Mouse (Mus musculus) lung, postnatal 10 days (tissue): Measurements from ENCODE around the gene Ppif.

ENCODE experiments used
- DNase-seq: peaks from one replicate; pipeline ENCODE4 v3.0.0; 2021

Gene Ppif

DNA sequence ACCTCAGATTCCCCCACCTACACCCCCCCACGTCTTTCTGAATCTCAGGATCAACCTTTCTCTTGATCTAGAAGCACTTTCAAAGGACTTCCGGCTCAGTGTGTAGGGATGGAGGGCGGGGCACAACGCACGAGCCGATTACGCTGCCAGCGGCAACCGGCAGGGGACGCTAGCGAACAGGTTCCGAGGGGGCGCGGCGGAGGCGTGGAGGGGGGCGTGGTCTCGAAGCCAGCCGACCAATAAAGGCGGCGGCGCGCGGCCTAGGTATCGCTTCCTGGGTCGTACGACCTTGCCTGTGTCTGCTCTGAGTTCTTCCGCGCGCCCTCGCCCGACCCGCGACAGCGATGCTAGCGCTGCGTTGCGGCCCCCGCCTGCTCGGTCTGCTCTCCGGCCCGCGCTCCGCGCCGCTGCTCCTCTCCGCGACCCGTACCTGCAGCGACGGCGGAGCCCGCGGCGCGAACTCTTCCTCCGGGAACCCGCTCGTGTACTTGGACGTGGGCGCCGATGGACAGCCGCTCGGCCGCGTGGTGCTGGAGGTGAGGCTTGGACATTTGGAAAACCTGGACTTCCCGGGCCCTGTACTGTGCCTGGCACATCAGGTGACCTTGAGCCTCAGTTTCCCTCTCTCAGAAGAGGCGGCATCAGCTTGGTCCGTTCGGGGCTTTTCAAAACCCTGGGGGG is at the start of gene Ppif:
Gene Ppif, plus strand, starts transcription at position 267 of the 681 bp plus-strand sequence.
- peak; percentile 95 for DNase-seq

DNA sequence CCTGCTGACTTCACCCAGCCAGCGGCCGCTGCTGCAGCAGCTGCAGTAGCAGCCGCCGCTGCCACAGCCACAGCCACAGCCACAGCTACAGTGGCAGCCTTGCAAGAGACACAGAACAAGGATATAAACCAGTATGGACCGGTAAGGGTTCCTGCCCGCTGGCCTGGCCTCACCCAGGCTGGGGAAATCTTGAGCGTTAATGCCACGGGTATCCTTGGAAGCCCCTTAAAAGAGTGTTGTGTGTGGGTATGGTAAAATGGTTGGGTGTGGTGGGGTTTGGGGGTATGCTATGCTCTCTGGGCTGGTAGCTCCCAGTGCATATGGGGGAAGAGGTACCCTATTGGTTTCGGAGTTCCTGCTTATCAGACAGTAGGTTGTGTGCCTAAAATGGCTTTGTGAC is 48.2 kb upstream of the Ppif start:
- DNase-seq: no peak

DNA sequence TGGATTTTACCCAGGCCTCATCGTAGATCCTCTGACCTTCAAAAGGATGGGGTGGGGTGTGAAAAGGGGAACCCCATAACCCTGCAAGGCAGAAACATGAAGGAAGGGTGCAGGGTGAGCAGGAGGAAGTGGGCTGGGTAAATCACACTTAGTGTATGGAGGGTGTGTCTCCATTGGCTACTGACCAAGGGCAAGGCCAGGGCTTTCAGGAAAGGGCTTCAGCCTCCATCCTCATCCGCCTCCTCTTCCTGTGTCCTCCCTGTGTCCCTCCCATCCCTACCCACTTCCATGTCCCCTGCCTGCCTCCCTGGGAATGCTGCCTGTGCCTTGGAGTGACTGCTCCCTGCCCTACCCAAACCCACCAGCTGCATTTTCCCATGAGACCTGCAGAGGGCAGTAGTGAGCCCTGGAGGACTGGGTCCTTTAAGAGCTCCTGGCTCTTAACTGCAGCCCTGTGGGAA is 47.8 kb upstream of the Ppif start:
- DNase-seq: peak; percentile 91

DNA sequence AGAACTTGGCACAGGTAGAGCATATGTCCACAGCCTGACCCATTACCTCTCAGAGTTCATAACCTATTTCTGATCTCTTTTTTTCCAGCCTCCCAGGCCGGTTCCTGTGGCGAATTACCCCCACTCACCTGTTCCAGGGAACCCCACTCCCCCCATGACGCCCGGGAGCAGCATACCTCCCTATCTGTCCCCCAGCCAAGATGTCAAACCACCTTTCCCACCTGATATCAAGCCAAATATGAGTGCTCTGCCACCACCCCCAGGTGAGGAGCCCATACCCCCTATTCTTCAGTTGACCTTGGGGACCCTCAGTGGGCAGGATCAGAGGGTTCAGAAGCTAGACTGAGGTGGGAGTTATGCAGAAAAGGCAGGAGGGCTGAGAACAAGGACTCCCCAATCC is 42.8 kb upstream of the Ppif start:
- DNase-seq: no peak

DNA sequence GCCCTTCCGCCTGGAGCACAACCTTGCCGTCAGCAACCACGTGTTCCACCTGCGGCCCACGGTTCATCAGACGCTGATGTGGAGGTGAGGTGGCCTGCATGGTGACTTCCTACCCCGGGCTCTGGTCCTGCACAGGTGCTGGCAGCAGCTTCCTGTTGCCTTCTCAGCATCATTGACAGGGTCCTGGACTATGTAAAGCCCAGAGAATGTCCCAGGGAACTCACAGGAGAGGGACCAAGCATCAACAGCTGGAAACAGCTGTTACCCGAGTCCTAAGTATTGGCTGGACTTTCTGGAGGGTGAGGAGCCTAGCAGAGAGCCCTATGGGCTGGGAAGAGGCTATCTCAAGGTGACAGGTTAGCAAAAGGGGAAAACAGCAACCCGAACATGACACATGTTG is 42.0 kb upstream of the Ppif start:
- no peak for DNase-seq

DNA sequence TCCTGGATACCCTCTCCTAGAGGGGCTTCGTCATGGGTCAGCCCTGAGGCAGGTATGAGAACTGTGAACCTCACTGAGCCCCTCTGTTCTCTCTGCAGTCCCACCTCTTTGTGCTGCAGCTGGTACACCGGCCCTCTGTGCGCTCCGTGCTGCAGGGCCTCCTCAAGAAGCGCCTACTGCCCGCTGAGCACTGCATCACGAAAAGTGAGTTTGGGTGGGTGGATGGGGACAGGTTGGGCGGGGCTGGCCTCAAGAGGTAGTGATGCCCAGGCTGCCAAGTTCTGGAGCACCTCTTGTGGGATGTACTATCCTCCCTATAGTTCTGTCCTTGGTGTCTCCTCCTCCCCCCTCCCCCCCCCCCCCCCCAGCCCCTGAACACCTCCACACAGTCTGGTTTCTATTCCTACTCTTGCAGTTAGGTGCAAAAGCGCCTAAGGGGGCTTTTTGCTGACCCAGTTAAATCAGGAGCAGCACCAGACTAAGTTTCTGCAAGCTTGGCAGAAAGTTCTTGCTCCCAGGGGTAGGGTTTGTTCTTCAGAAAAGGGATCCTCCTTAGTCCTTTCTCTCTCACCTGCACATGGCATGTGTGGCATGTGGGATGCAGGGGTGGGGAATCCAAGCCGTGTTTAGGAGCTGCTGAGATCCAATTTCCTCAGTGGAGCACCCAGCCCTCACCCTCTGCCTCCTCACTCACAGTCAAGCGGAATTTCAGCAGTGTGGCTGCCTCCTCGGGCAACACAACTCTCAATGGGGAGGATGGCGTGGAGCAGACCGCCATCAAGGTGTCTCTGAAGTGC is 39.4 kb upstream of the Ppif start:
- DNase-seq: no peak

DNA sequence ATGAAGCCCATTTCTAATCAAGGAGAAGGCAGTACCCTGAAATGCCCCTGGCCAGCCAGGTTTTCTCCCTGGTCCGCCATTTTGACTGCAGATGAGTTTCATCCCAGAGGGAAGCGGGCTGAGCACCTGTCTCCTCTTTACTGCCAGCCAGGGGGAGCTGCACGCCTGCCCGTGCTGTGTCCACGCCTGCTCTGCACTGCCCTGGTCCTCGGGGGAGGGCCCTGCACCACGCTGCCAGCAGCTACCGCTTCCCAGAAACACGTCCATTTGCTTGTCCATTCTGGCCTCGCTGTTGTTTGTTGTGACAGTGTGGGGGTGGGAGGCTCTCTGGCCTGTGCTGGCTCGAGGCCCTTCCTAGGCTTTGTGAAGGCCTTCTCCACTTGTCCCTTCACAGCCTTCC is 33.3 kb upstream of the Ppif start:
- peak; percentile 45 for DNase-seq

DNA sequence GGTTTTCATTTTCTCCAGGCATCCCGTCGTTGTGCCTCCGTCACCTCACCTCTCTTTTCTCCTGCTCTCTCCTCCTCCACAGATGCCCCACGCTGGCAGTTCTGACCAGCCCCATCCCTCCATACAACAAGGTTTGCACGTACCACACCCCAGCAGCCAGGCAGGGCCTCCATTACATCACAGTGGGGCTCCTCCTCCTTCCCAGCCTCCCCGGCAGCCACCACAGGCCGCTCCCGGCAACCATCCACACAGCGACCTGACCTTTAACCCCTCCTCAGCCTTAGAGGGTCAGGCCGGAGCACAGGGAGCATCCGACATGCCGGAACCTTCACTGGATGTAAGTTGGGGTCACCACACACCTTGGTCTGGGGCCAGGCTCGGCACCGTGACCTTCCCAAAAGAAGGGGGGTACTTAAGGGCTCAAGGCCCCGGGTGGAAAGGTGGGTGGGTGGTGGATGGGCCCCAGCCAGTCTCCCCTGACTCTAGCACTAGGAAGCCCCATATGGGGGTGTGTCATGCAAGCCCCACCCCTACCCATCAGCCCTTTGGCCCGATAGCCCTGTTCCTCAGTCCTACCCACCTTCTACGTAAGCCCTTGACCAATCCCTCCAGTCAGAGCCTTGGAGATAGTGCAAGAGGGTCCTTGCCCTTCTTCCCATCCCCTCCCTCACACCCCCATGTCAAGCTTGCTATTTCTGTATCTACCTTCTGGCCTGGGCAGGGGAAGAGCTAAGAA is 32.6 kb upstream of the Ppif start:
- DNase-seq: no peak

DNA sequence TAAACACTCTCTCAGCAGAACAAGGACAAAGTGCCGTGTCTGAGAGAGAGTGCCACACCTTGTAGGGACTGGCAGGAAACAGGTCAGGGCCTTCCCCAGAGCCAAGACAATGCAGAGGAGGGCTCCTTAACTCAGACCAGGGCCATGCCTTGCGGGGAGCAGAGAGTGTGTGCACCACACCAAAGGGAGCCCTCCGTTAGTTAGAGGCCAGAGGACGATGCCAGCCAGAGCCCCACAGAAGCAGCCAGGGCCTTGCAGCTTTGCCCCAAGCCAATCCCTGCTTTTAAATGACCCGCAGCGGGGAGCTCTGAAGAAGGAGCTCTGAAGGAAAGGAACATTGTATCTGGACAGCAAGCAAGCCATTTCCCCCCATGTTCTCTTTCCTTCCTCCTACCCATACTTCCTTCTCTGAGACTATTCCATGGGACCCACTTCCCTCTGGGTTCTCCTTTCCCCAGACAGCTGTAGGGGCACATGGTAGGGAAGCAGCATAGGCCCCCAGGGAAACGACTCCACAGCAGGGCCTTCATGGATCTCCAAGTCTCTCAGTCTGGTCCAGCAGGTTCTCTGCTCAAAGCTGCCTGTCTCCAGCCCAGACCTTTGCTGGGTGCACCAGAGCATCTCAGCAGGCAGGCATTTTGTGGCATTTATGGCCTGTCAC is 30.2 kb upstream of the Ppif start:
- DNase-seq: no peak

DNA sequence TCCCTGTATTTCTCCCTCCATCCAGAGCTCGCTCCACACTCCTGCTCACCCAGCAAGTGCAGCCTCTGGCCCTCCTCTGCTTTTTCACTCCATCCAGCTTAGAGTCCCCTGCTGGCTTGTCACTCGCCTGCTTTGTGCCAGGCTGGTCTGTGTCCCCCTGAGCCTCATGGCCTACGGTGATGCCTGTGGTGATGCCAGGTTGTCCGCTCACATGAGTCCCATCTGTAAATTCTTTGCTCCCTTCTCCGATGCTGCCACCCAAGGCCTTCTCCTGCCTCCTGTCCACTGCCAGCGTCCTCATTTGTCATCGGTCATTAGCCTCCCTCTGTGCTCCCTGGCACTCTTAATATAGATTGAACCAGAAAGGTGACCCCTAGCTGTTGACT is 29.7 kb upstream of the Ppif start:
- no peak for DNase-seq

DNA sequence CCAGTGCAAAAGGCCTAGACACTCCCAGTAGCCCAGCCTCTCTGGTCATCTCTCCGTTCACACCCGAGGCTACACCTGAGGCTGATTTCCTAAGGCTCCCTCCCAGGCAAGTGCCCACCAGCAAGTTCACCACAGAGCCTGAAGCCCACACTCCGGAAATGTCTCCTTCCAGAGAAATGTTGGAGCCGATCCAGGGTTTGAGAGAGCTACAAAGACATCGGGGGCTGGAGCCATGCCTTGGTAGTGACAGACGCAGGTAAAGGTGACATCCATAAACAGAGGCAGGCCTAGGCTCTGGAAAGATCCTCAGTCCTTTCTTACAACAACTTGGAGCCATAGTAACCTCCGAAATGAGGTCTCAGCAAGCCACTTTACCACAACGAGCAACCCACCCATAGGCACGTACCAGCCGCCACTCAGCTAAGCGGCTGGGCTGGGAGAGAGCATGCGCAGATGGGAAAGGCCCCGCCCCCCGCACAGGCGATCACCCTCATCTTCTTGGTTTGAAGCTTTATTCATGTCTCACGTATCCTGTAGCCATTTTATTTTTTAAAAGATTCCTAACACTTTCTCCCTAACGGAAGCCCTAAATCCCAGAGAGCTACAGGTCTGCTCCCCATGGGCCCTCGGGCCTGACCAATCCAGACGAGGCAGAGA is 28.5 kb upstream of the Ppif start:
- DNase-seq: no peak

DNA sequence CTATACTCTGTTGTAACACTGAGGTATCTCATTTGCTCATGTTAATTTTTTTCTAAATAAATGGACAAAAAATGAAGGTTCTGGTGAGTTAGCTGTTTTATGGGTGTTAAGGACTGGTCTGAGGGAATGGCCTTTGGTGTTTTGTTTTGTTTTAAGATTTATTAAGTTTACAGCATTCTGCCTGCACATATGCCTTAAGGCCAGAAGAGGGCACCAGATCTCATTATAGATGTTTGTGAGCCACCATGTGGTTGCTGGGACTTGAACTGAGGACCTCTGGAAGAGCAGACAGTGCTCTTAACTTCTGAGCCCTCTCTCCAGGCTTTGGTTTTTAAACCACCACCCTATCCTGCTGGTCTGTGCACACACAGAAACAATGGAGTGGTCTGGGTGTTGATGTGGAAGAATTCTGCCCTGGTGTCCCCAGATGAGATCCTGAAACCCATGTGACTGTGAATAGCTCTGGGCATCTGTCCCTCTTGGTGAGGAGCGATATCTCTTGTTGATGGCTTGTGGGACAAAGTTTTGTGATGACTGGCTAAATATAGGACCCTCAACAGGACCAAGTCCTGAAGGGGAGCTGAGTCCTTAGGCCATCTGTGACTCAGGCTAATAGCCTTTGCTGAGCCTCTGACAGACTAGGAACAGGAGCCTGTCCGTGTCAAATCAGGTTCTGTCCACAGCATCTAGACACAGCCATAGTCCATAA is 27.1 kb upstream of the Ppif start:
- DNase-seq: no peak

DNA sequence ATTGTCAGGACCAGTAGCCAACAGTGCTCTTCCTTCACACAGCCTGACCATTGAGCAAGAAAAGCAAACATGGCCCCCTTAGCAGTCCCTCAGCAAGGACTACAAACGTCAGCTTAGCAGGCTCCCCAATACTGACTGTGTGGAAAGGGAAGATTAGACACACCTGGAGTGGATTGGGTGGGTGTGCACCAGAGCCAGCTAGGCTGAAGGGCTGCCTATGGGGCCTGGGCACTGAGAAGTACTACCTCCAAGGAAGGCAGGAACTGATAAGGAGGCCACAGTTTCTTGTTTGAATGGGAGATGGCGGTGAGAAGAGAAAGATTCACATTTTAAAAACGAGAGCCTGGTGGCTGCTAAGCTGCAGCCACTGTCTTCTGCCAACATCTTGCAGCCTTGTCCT is 26.4 kb upstream of the Ppif start:
- no peak for DNase-seq

DNA sequence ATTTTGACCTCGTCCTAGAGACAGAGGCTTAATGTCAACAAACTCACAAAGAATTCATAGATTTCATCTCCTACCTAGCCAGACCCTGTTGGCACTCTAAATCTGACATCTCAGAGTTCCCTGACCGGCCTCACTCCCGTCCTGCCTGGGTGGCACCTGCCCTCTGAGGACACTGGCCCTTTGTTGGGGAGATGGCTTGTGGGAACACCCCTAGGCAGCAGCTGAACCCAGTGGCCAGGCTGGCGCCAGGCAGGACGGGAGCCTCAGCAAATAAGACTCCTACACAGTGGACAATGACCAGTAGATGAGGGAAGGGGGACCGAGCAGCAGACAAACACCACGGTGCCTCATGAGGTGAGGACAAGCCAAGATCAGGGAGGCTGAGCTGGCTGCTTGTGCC is 14.3 kb upstream of the Ppif start:
- DNase-seq: no peak

DNA sequence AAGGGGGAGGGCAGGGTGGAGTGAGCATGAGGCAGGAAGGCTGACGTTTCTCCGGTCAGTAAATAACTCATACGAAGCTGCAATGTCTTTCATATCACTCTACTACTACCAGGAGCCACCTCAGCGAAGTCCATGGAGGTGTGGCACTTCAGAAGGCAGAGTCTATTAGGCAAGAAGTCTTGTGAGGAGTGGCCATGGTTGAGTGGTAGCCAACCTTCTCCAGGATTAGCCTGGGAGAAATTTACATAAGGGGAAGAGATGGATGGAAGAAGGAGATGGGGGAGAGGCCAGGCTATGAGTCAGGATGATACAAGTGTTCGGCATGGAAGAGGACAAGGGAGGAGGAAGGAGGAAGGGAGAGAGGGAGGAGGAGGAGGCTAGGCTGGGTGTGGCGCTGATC is 11.9 kb upstream of the Ppif start:
- no peak for DNase-seq

DNA sequence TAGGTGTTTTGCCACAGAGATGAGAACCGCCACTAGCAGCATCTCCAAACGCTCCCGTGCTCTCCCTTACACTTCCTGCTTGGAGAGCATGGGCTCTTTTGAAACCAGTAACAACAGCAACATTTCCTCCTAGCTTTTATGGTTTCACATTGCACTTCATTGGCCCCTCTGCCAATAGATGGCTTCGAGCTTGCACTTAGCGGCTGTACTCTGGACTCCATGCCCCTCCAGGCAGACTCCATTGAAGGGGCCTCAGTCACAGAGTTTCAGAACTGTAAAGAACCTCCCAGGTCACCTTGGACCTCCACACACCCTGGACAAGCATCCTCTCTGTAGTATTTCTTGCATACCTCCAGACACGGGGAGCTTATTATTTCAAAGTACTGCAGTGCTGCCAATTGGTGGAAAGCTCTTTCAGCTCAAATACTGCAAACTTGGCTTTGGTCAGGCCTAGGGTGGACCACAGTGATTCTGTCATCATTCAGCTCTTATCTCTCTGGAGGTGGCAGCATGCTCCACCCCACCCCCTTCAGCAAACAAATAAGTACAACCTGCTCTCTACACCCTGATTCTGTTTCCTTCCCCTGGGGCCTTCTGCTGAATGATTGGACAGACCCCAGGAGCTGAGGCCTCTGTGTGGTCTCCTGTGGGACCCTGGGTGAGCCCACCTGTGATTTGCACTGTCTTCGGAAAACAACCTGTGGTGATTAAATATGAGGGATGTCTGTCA is 7.6 kb upstream of the Ppif start:
- no peak for DNase-seq

DNA sequence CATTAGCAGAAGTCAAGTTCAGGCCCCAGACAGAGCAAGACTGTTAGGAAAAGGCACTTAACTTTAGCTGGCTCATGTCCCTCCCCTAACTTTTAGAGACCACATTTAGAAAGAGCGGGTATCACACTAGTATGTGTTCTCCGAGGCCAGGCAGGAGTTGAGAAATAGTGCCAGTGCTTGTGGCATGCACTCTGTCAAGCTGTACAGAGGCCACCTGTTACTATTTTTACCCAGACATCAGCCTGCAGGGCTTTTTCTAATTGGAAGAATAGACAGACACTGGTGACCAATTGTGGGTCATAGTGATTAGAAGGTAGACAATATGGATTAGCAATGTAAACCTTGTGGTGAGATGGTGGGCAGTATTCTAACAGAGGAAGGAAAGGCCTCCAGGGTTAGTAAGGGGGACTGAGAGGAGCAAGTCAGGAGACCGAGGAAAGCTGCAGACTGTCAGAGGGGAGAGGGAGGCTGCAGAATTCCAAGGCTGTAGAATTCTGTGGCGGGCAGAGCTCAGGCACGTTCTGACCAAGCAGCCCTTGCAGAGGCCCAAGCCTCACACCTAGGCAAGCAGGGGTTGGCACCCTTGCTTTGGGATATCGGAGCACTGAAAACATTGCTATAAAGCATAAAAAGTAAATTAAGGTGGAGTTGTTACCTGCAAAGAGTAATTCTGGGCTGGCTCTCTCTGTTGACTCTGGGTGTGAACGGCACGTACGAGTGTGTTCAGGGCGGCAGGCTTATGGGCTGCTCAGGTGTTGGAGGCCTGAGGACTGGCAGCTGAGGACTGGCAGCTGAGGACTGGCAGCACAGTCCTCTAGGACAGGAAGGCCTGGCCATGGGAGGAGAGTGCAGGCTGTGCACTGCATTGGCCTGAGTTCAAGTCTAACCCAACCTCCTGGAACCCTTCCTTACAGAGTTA is 6.7 kb upstream of the Ppif start:
- DNase-seq: no peak

DNA sequence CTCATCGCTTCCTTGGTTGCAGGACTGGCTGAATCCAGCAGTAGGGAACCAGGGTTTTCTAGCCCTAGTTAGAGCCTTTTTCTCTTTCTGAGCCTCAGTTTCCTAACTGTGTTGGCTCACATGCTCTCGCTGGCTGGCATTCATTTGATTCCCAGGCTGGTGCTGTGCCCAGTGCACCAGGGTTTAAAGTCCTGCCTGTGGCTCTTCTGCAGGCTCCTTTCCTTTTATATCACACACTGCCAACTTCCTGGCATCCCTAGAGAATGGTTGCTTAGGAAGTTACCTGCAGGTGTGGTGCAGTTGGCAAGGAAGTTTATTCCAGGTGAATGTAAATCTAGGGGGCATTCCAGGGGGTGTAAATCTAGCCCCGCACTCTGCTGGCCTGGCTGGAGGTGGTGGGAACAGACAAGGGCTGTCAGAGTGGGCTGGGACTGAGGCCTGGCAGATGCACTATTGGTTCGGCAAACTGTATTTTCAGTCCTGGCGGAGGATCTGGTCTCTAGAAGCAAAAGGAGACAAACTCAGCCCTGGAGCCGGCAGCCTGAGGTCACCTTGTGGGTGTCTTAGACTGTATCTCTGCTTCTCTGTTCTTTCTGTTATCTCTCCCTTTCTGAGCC is 575 bp upstream of the Ppif start:
- DNase-seq: peak; percentile 39

DNA sequence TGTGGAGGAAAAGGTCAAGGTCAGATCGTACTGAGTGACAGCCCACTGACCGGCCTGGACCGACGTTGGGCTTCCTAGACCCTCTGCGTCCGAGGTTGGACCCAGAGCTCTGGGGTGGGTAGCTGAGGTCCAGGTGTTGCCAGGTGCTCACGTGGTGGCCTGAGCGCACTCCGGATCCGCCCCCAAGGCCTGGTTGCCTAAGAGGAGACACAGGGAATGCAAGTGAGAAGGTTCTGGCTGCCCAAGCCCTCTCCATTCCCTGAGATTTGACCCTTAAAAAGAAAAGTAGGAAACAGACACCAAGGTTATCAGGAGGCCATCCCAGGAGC is 579 bp downstream of the Ppif start:
- DNase-seq: peak; percentile 49

DNA sequence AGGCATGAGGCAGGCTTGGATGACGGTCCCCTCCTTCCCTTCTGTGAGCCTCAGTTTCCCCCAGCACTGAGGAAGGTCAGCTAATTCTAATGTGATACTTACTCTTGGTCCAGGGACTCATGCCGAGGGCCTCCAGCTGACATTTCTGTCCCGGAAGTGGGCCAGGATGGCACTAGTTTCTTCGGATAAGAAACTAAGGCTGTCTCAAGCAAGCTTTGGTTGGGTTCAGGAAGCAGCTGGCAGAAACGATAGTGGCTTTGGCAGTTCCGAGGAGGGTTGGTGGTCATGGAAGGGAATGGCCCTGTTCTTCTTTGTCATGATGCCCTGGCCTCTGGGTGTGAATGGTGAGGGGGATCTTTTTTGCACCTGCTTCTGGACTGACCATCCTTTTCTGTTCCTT is 1.1 kb downstream of the Ppif start:
- DNase-seq: no peak
